Mouse (Mus musculus): ENCODE data around the gene Plppr2. TPM values are rescaled to one million over a fixed set of nuclear protein-coding genes. Genes with fewer than 3 reads are reported as not detected.
A peak's percentile ranks its signal among the peaks of the same experiment; 100 is the strongest.

Plppr2 gene
- total RNA-seq, 4 experiments from 2014 or later = 229 to 244 (median 235) TPM

DNA sequence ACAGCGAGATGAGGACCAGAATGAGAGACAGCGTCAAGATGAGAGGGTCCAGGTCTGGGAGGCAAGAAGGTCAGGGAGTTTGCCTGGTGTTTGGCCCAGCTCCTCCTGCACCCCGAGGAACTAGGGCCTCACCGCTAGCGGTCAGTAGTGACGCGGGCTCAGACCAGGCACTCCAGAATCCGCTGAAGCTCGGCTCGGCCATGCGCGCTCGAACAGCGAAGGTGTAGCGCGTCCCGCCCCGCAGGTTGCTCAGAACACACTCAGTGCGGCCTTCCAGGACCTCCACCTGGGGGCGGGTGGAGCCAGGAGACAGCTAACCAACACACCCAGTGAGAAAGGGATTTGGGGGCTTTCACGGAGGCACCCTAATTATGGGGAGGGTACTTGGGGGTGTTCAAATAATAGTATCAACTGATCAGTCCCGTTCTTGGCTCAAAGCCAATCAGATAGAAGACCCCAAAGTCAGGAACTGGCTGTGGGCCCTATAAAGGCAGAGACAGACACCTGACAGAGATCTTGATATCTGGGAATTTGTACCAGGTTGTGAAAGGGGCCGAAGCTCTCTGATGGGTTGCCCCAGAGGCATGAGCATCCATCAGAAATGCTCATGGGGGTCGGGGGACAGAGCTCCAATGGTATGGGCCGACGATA lies 23.9 kb downstream of the Plppr2 start:
- DNase-seq (ENCODE audit: low spot score in 2 of 2) = no peak

DNA sequence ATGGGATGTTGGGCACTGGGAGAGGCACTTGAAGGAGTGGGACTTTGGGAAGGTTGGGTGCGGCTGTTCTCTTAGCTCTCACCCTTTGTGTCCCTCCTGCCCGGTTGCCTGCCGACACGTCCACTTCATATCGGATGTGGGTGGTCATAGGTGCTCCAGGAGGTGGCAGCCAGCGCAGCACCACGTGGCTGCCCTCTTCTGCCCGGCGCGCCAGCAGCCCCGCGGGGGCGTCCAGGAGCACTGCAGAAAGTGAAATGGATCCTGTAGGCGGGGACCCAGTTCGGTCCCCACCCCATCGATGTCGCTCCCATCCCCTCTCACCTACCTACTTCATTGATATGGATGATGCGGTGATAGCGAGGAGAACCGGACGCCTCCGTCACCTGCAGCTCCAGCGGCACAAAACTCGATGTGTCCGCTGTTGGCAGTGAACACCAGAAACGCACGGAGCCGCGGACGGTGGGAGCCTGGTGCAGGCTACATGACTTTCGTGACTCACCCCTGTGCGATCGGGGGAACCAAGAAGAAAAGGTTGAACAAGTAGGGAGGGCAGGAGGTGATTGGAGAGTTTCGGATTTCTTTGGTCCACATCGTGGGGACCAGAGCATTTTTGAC lies 24.6 kb downstream of the Plppr2 start:
- DNase-seq (ENCODE audit: low spot score in 2 of 2) = no peak

DNA sequence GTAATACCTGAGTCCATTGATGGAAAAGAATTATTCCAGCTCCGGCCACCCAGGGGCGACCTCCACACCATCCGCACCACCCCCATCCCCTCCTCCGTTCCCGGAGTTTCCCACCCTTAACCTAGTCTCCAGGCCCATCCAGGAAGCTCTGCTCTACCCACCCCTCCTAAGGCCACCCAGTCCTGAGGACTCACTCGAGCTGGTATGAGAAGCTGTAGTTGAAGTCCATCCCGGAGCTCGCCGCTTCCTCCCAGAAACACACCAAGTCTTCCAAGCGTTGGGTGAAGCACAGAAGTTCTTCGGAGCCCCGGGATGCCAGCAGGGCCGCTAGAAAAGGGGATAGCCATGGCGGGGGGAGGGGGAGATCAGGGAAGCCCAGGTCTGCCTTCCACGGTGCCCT lies 25.2 kb downstream of the Plppr2 start:
- DNase-seq (ENCODE audit: low spot score in 2 of 2) = no peak

DNA sequence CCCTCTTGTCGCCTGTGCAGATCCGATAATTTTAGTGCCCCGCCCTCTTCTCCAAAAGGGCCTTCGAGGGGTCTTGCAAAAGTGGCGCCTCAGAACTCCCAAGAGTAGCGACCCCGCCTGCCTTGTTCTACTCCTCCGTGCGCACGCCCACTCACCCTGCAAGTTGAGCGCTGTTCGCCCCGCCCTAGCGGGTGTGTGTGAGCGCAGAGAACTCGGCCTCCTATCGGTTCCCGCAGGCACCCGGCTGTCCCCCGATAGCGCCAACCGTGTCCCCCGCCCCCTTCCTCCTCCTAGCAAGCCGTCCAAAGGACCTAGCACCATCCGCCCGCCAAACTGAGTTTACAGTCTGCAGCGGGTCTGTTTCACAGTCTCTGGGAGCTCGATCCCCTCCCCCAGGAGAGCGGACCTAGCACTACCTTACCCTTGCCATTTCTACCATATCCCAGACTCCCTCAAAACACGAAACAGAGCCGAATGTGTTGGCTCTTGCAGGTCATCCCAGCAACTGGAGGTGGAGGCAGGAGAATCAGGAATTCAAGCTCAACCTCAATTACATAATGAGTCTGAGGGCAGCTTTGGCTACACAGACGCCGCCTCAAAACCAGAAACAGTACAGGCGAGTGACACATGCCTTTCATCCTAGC lies 25.7 kb downstream of the Plppr2 start:
- DNase-seq (ENCODE audit: low spot score in 2 of 2) = peak; percentile 68 to 72

DNA sequence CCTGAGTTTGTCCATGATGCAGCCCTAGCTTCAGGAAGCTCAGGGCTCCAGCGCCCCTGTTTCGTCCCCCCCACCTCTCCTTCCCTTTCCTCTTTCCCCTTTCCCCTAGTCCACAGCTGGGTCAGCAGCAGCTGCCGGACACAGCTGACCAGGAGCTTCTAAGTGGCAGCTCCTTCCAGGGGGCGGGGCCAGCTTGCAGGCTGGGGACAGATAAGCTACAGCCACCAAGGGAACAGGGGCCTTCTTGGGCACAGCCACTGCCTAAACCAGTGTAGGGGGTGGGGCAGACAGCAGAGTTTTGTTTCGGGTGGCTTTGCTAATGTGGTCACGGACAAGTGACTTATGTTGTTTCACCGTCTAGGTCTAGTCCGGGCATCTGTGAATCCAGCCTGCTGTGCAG lies 26.6 kb downstream of the Plppr2 start, which contains the start of gene Epor:
TSS of gene Epor (minus strand) at position 90 of the 400 bp plus-strand sequence.
- no peak for DNase-seq (ENCODE audit: low spot score in 2 of 2)

DNA sequence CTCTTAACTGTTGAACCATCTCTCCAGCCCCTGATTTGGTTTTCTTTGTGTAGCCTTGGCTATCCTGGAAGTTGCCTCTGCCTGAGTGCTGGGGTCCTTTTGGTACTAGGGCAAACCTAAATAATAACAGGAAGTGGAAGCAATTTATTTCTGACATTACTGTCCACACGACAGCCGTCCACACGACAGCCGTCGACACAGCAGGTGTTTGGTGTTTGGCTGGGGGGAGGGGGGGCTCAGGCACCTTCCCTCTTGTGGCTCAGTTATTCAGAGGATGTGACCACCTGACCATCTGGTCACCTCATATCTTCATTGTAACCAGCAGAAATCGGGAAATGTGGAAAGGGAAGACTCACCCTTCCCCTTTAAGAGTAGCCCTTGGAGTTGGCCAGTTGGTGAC lies 32.0 kb downstream of the Plppr2 start:
- no peak for DNase-seq (ENCODE audit: low spot score in 2 of 2)

DNA sequence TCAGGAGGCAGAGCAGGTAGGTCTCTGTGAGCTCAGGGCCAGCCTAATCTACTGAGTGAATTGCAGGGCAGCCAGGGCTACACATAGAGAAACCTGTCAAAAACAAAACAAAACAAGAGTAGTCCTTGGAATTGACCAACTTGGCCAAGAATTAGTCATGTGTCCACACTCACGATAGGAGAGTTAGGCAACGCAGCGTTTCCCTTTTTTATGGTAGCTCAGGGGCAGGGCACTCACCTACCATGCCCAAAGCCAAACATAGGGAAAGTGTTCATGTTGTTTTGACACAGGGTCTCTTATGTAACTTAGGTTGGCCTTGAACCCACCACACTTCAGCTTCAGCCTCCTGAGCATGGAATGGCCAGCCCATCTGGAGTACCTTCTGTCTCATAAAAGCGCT lies 32.5 kb downstream of the Plppr2 start:
- DNase-seq (ENCODE audit: low spot score in 2 of 2) = no peak

DNA sequence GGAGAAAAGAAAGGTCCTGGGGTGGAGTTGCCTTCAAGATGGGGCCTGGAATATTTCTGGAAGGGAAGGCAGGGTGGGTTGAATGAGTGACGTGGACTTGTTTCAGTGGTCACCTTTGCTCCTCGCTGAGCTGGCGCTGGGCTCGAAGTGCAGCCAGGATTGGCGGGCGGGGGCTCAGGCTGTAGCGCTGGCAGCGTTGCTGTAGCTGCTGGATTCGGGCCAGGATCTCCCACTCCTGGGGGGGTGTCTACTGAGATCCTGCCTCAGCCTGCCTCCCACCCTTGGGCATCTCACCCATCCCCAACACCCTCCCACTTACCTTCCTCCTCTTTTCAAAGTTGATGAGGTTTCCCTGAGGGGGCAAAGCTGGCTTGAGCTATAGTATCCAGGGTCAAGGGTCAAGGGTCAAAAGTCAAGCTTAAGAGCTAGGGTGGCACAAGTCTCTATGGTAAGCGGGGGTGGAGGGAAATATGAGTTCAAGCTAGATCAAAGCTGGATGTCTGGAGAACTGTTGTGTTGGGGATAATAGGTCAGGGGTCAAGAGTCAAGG lies 39.9 kb downstream of the Plppr2 start:
- no peak for DNase-seq (ENCODE audit: low spot score in 2 of 2)

DNA sequence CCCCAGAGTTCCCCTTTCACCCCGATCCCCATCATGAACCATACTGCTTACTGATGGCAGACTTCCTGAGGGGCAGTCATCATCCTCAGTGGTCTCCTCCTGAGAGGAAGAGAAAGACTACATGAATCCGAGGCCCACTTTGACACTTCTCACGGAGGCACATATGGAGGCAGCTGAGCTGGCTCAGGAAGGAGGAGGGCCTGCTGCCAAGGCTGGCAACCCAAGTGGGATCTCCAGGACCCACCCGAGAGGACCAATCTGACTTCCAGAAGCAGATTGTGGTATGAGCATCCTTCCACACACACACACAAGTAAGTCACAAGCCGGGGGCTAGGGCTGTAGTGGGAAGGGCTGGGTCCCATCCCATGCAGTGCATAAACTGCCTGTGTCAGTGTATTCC lies 40.5 kb downstream of the Plppr2 start:
- DNase-seq (ENCODE audit: low spot score in 2 of 2) = no peak

DNA sequence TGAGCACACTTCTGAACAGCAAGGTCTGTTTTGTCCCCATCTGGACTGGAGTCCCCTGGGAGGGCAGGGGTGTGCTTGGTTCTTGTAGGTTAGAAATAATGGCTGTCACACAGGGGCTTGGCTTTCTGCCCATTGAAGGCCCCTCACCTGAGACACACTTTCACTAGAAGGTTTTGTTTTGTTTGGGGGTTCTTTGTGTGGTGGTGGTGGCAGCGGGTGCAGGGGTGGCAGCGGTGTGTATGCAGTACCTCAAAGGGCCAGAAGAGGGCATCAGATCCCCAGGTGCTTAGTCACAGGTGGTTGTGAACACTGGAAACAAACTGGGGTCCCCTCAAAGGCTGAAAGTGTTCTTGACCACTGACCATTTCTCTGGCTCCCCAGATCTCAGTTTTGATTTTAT lies 41.1 kb downstream of the Plppr2 start:
- DNase-seq (ENCODE audit: low spot score in 2 of 2) = no peak

DNA sequence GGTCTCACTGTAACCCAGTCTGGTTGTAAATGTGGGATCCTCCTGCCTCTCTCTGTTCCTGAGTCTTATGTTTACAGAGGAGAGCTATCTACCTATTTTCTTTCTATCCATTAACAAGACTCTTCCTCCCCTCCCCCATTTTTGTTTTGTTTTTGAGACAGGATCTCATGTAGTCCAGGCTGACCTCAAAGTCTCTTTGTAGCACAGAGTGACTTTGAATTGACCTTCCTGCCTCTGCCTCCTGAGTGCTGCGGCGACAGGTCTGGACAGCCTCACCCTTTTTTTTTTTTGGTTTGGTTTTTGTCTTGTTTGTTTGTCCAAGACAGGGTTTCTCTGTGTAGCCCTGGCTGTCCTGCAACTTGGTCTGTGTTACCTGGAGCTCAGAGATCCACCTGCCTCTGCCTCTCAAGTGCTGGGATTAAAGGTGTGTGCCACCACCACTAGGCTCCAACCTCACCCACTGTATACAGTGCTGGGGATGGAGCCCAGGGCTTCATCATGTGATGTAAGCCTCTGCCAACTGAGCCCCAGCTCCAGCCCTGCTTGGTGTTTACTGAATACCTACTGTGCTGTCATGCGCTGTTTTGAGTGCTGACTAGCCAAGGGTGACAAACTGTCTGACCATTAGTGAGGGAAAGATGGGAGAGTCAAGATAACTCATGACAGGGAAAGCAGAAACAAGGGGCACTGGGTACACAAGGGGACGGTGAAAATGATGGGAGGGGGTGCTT lies 41.7 kb downstream of the Plppr2 start:
- no peak for DNase-seq (ENCODE audit: low spot score in 2 of 2)

DNA sequence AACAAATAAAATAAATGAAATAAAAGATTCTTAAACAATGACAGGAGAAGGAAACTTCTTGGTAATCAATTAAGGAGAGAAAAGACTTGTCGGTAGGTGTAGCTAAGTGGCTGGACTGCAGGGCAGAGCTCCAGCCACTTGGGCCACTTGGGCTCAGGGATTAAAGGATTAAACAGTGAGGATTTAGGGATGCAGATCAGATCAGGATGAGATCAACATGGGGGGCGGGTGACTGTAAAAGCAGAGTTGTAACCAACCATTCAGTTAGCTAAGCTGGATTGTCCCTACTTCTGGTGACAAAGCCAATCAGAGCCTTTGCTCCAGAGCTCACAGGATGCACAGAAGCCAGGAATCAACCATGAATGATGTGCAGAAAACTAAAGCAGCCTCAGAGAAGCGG lies 47.1 kb downstream of the Plppr2 start:
- no peak for DNase-seq (ENCODE audit: low spot score in 2 of 2)

DNA sequence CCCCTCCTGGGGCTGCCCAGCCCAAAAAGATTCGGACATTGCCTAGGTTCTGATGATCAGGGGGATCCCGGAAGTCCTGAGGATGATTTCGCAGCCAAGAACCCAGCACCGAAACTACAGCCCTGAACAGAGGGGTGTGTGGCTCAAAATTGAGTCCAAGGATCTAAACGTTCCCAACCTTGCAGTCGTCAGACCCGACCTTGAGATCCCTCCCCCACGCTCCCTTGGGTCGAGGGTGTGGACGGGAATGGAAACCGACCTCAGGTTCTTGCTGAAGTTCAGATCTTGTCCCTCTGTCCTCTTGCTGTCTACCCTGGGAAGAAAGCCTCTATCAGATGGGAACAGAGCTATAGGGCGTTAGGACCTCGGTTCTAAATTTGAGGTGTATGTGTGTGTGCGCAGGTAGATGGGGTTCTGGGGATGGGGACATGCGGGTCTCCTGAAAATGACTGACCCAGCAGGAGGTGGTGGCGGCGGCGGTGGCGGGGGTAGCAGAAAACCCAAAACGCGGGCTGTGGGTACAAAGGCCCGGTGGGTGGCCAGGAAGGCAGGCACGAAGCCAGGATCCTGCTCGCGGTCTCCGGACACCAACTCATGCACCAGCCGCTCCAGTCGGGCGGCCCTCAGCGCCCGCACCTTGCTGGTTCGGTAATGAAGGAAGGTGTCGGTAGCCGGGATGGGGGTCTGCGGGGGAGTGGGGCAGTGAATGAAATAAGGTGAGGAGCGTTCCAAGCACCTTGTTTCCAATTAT lies 50.9 kb downstream of the Plppr2 start:
- DNase-seq (ENCODE audit: low spot score in 2 of 2) = no peak

DNA sequence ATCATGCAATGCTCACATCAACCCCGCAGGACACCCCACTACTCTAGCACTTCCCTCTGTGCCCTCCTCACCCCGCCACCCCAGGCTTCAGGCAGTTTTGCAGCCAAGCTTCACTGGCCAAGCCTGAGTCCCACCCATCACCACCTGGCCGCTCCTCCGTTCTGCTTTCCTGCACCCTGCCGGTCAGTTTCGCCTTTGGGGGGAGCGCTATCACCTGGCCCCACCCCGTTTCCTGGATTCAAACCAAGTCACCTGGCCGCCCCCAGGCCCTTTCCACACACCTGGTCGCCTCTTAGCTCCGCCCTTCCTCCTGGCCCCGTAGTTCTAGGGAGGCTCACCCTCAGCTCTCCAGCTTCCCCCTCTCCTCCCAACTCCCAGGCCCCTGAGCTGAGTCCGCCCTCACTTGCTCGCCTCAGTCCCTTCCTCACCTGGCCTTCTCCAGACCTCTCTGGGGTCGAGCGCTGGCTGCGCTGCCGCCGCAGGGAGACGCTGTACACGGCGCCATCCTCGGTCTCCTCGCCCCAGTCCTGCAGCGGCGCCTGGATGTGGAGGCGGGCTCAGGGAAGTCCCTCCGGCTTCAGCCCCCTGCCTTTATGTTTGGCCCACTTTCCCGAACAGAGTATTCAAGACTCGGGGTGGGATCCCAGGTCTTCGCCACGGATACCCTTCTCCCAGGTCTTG lies 51.7 kb downstream of the Plppr2 start:
- no peak for DNase-seq (ENCODE audit: low spot score in 2 of 2)

DNA sequence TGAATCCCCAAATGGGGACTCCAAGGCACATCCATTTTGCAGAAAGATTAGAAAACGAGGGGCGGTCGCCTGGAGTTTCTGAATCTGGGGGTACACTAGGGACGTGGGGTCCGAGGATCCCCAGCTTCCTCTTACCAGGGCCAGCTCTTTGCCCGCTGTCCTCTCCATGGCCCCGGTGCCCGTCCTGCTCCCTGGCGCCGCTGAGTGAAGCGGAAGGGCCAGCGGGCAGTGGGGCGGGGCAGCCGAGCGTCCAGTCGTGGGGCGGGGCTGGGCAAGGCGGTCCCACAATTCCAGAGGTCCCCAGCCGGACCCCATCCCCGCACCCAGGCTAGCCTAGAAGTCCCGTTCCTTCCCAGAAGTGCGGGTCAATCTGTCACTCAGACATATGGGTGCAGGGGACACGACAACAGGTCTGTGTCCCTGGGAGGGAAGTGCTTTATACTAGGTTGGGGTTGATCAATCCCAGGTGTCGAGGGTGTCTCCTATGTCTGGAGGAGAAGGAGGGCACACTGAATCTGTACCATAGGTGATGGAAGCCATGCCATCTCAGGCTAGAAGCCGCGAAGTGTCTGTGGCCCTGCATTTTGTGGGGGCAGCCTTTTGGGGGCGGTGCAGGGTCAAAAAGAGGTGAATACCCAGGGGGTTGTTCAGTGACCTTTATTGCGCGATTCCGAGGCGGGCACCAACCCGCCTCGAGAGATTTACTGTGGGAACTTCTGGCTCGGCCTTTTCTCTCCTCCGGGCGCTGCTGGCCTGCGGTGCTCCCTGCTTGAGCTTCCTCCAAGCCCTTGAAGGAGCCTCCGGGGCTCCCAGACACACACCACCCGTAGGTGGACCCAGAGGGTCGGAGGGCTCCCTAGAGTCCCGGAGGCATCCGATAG lies 52.6 kb downstream of the Plppr2 start, which contains the start of gene Rgl3:
TSS of gene Rgl3 (minus strand) at position 217 of the 881 bp plus-strand sequence.
- DNase-seq (ENCODE audit: low spot score in 2 of 2) = no peak

DNA sequence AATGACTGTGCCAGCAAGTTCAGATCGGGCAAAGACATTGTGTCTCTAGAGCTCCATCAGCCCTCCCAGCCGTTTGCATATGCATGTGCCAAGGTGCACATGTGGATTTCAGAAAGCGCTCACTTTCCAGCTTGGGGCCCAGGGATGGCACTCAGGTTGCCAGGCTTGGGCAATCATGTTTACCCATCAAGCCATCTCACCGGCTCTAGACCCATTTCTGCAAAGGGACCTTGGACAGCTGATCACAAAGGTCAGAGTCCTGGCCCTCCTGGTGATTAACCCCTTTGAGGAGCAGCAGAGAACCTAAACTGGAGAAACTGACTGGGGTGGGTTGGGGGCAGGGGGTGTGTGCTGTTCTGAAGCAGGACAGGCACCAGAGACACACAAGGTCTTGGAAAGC lies 55.4 kb downstream of the Plppr2 start:
- DNase-seq (ENCODE audit: low spot score in 2 of 2) = no peak

DNA sequence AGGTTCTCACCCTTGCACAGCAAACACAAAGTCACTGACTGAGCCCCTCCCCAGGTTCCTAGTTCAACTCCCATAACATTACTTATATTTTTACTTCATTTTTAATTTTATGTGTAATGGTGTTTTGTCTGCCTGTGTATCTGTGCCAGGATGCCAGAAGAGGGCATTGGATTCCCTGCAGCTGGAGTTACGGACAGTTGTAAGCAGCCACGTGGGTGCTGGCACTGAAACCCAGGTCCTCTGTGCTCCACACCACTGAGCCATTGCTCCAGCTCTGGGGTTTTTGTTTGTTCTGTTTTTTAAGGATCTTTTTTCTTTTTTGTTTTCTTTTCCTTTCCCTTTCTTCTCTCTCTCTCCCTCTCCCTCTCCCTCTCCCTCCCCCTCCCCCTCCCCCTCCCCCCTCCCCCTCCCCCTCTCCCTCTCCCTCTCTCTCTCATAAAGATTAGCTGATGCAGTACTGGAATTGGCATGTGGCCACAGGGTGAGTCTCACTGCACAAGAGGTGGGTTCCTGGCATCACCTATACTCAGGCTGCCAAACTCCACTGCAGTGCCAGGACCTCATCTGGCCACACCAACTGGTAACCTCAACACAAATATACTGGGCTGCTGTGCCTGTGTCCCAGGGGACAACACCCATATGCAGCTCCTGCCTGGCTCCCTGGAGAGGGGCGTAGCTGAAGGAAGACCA lies 59.5 kb downstream of the Plppr2 start:
- DNase-seq (ENCODE audit: low spot score in 2 of 2) = no peak
